Mouse (Mus musculus) MEL (cell line): ENCODE measurements around the gene Bicral.

Experiments used
- CHD2 ChIP-seq: IDR thresholded peaks from 2 replicates; pipeline ENCODE4 v1.6.1; 2011; ENCODE audit warnings: low read length, improper control_type of control experiment
- CTCF ChIP-seq, 3 experiments: IDR thresholded peaks in 2 of 3; conservative IDR thresholded peaks in 1 of 3; 2 replicates each; pipeline ENCODE4 v1.5.1; 2011 to 2012; ENCODE audit warnings: low read length in 3 of 3, low read depth in 2 of 3, mild to moderate bottlenecking in 2 of 3, improper control_type of control experiment in 1 of 3, inconsistent platforms in 1 of 3, mixed read lengths in 1 of 3, moderate library complexity in 1 of 3; ENCODE audit not compliant: control insufficient read depth in 1 of 3, insufficient read depth in 1 of 3, poor library complexity in 1 of 3, severe bottlenecking in 1 of 3
- E2F4 ChIP-seq: IDR thresholded peaks from 2 replicates; pipeline ENCODE4 v1.6.1; 2011; ENCODE audit warnings: low read depth, low read length, improper control_type of control experiment, borderline replicate concordance
- EP300 ChIP-seq, 2 experiments: IDR thresholded peaks; 2 replicates each; pipeline ENCODE4 v1.6.1; 2011; ENCODE audit warnings: improper control_type of control experiment in 2 of 2, low read length in 2 of 2, low read depth in 1 of 2, mild to moderate bottlenecking in 1 of 2
- GATA1 ChIP-seq: IDR thresholded peaks from 2 replicates; pipeline ENCODE4 v1.6.1; 2011; ENCODE audit warnings: low read depth, low read length, improper control_type of control experiment
- KAT2A ChIP-seq: conservative IDR thresholded peaks from 2 replicates; pipeline ENCODE4 v1.6.1; 2012; ENCODE audit warnings: low read depth, low read length, improper control_type of control experiment, inconsistent platforms
- MAFK ChIP-seq: IDR thresholded peaks from 2 replicates; pipeline ENCODE4 v1.6.1; 2011; ENCODE audit warnings: low read depth, mild to moderate bottlenecking, low read length, improper control_type of control experiment, borderline replicate concordance
- MAX ChIP-seq: IDR thresholded peaks from 2 replicates; pipeline ENCODE4 v1.6.1; 2011; ENCODE audit warnings: low read length, improper control_type of control experiment
- MAZ ChIP-seq: IDR thresholded peaks from 2 replicates; pipeline ENCODE4 v1.6.1; 2012; ENCODE audit warnings: low read depth, mild to moderate bottlenecking, inconsistent platforms, low read length, improper control_type of control experiment
- POLR2A ChIP-seq, 2 experiments: IDR thresholded peaks; 2 replicates each; pipeline ENCODE4 v1.6.1; 2011 to 2012; ENCODE audit warnings: low read length in 2 of 2, mild to moderate bottlenecking in 2 of 2, control low read depth in 1 of 2, improper control_type of control experiment in 1 of 2, low read depth in 1 of 2, moderate library complexity in 1 of 2; ENCODE audit not compliant: control insufficient read depth in 1 of 2, insufficient read depth in 1 of 2, poor library complexity in 1 of 2
- TAL1 ChIP-seq: IDR thresholded peaks from 2 replicates; pipeline ENCODE4 v1.6.1; 2012; ENCODE audit warnings: mild to moderate bottlenecking, inconsistent platforms, low read length, moderate library complexity, mixed read lengths
- TCF12 ChIP-seq: IDR thresholded peaks from 2 replicates; pipeline ENCODE4 v1.6.1; 2014; ENCODE audit warnings: low read depth, mild to moderate bottlenecking, inconsistent platforms, low read length, improper control_type of control experiment, moderate library complexity
- UBTF ChIP-seq: IDR thresholded peaks from 2 replicates; pipeline ENCODE4 v1.6.1; 2012; ENCODE audit warnings: low read depth, mild to moderate bottlenecking, inconsistent platforms, low read length, improper control_type of control experiment, moderate library complexity, borderline replicate concordance; ENCODE audit not compliant: insufficient read depth

DNA sequence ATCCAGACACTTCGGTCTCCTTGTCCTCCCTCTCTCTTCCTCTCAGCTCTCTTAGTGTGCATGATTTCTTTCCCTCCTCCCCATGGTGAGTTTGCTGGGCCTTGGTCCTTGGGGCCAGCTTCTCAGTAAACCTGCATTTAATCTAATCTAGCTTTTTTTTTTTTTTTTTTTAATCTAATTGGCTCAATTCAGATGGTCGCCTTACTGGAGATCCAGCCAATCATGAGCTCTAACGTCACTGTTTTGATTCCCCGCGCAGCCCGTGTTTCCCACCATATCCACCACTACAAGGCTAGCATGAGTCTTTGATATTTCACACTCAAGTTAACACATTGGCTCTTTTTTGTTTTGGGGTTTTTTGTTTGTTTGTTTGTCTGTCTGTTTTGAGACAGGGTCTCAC, 43.8 kb downstream of the Bicral start:
- TF ChIP-seq MAFK (no peak), EP300 (IDR thresholded peaks at IDR 0.05; ENCODE audit: low read depth in 1 of 2, low read length in 2 of 2) (no peak), MAX (no peak), TAL1 (no peak), CHD2 (no peak), MAZ (no peak), TCF12 (no peak), E2F4 (no peak), CTCF (IDR thresholded peaks at IDR 0.05 in 2 of 3, conservative IDR thresholded peaks at IDR 0.05 in 1 of 3; ENCODE audit: control insufficient read depth in 1 of 3, insufficient read depth in 1 of 3, low read depth in 2 of 3, low read length in 3 of 3, poor library complexity in 1 of 3, severe bottlenecking in 1 of 3) (no peak), POLR2A (IDR thresholded peaks at IDR 0.05; ENCODE audit: control insufficient read depth in 1 of 2, insufficient read depth in 1 of 2, low read depth in 1 of 2, low read length in 2 of 2, poor library complexity in 1 of 2) (no peak), UBTF (no peak), KAT2A (no peak), GATA1 (no peak)
